Mouse (Mus musculus): ENCODE measurements at regions not wholly inside any gene's neighbourhood (a gene's known extent, or its start where the extent isn't known, plus 50 kb on each side); places are given as distances from the start of the nearest gene placed in this dataset.

- TF ChIP-seq POLR2A (IDR thresholded peaks at IDR 0.05; ENCODE audit: borderline replicate concordance, low read depth, low read length) (no peak), CTCF (IDR thresholded peaks at IDR 0.05; ENCODE audit: low read depth, low read length) (no peak)
These were observed 621.4 kb upstream of the Intu start for GRCm38 (mm10) chr3:39909642-39910041.
